20 mouse cellular contexts compared by ENCODE assay signal in genomic region chr2:10395143-10395542, GRCm38 (mm10). TPM values are rescaled to one million over a fixed set of nuclear protein-coding genes. Genes with fewer than 3 reads are reported as not detected.
DNase-seq lines count a peak whose midpoint lies in the region; ATAC-seq and TF ChIP-seq lines count a peak whose summit lies in the region.
"Had no signal": no experiment of that assay in that cellular context is flagged by ENCODE, and none has a peak within 500 bp of the region (broad histone marks: within the 10 kb centered on the region; RNA-seq: fewer than 3 reads in every experiment).

No protein-coding gene starts in this region.

- no peak overlapping the region for H3K4me3 ChIP-seq in forebrain, postnatal 0 days (ENCODE audit: low read depth, low read length)
- H3K4me3 ChIP-seq in forebrain, embryonic 15.5 days, result no peak overlapping the region
- H3K4me3 ChIP-seq: forebrain, embryonic 13.5 days; gastrocnemius, adult 2 months; hindbrain, embryonic 15.5 days; midbrain, embryonic 12.5 days had no signal

- peak; percentile 40; the same call in 1 of the 2 replicates for ATAC-seq in forebrain, postnatal 0 days
- no peak for ATAC-seq in forebrain, embryonic 15.5 days (replicated peaks)
- ATAC-seq: activated CD4-positive, CD25-positive, alpha-beta regulatory T cell, adult 4 months; forebrain, embryonic 13.5 days; lung, postnatal 0 days had no signal

- H3K27me3 ChIP-seq in forebrain, postnatal 0 days (ENCODE audit: insufficient read depth, low read length), result no peaks in the 10 kb centered on the region
- H3K27me3 ChIP-seq in forebrain, embryonic 15.5 days, result no peaks in the 10 kb centered on the region
- H3K27me3 ChIP-seq: forebrain, embryonic 13.5 days; hindbrain, embryonic 15.5 days had no signal

- no peak overlapping the region for H3K27ac ChIP-seq in forebrain, postnatal 0 days (ENCODE audit: low read depth, low read length)
- no peak overlapping the region for H3K27ac ChIP-seq in forebrain, embryonic 15.5 days (replicated peaks)
- H3K27ac ChIP-seq: forebrain, embryonic 13.5 days; gastrocnemius, adult 2 months; hindbrain, embryonic 15.5 days; kidney, postnatal 0 days; midbrain, embryonic 12.5 days had no signal

- no peaks in the 10 kb centered on the region for H3K9me3 ChIP-seq in forebrain, postnatal 0 days (ENCODE audit: low read length)
- no peaks in the 10 kb centered on the region for H3K9me3 ChIP-seq in forebrain, embryonic 15.5 days
- H3K9me3 ChIP-seq: forebrain, embryonic 13.5 days; hindbrain, embryonic 15.5 days; midbrain, embryonic 12.5 days had no signal

- TF ChIP-seq CTCF in forebrain, postnatal 0 days (IDR thresholded peaks at IDR 0.05; ENCODE audit: low read depth), result no peak

- intact Hi-C loops in left cerebral cortex, postnatal 25 days (cut with DNase I), result no loop called here

- WGBS in forebrain, postnatal 0 days, result 94% methylated on average over 11 of the region's 11 CpGs
- WGBS in forebrain, embryonic 15.5 days, result 91% methylated on average over 11 of the region's 11 CpGs

- H3K36me3 ChIP-seq in forebrain, postnatal 0 days (ENCODE audit: insufficient read depth), result no peaks in the 10 kb centered on the region
- no peaks in the 10 kb centered on the region for H3K36me3 ChIP-seq in forebrain, embryonic 15.5 days
- H3K36me3 ChIP-seq: hindbrain, embryonic 15.5 days; midbrain, embryonic 12.5 days had no signal

- H3K4me1 ChIP-seq in forebrain, postnatal 0 days (ENCODE audit: insufficient read depth), result no peaks in the 10 kb centered on the region
- no peaks in the 10 kb centered on the region for H3K4me1 ChIP-seq in forebrain, embryonic 15.5 days
- H3K4me1 ChIP-seq: forebrain, embryonic 13.5 days; hindbrain, embryonic 15.5 days had no signal

- no peak overlapping the region for H3K4me2 ChIP-seq in forebrain, postnatal 0 days (ENCODE audit: low read depth)
- H3K4me2 ChIP-seq in forebrain, embryonic 15.5 days (replicated peaks), result no peak overlapping the region
- H3K4me2 ChIP-seq: forebrain, embryonic 13.5 days; hindbrain, embryonic 15.5 days; midbrain, embryonic 12.5 days had no signal

- no peak for DNase-seq in forebrain, postnatal 0 days
- DNase-seq in frontal cortex, adult 2 months (ENCODE audit: extremely low spot score in 1 of 2, low spot score in 1 of 2), result peak; percentile 51 to 78
- DNase-seq in left cerebral cortex, postnatal 25 days (ENCODE audit: low spot score in 2 of 2), result peak; percentile 49 to 91
- peak; percentile 64 to 70 for DNase-seq in right cerebral cortex, postnatal 36 days (ENCODE audit: low spot score in 2 of 2)
- no peak for DNase-seq in retina, postnatal 1 day
- DNase-seq in adrenal gland, postnatal 4 days (ENCODE audit: low spot score in 2 of 2), result no peak
- DNase-seq: adrenal gland, adult 8-10 months; cerebellum, adult 9-10 months; gastrocnemius, adult 2 months; heart, postnatal 36 days; kidney, adult 2 months; spleen, adult 18-20 months; thymus, postnatal 36 days had no signal

- H3K9ac ChIP-seq in forebrain, postnatal 0 days, result no peak overlapping the region
- H3K9ac ChIP-seq in forebrain, embryonic 15.5 days (replicated peaks), result no peak overlapping the region
- H3K9ac ChIP-seq: forebrain, embryonic 13.5 days; hindbrain, embryonic 15.5 days; midbrain, embryonic 12.5 days had no signal

RNA-seq across cellular contexts. Expression of gene Sfmbt2, which starts 24.8 kb away (rescaled TPM):
- total RNA-seq in forebrain, postnatal 0 days (2014; rRNA removed), result 4.4 and 6.4 TPM in 2 replicates
- polyA plus RNA-seq in forebrain, postnatal 0 days (2015; fragmentation: Nextera tagmentation; extraction: Ambion mirVana), result 1.6 and 2.2 TPM in 2 replicates
- 2.1 and 2.4 TPM in 2 replicates for polyA plus RNA-seq in forebrain, embryonic 15.5 days (2015; fragmentation: Nextera tagmentation; extraction: Ambion mirVana)
- 2.1 and 2.3 TPM in 2 replicates for polyA plus RNA-seq in frontal cortex, adult 2 months (2012; rRNA removed)
- 1 to 10 TPM; 4.0 to 5.3 TPM for total RNA-seq in left cerebral cortex, postnatal 25 days (2021)
- 1 to 10 TPM; 2.3 to 2.9 TPM for total RNA-seq in adrenal gland, postnatal 4 days (2021)

Comparison
In these comparisons a context has a peak if more than half of its experiments do, and no peak if none do; other contexts are left out.
1. DNase-seq: peak in frontal cortex, adult 2 months (2 of 2), left cerebral cortex, postnatal 25 days (2 of 2) and right cerebral cortex, postnatal 36 days (2 of 2); none in forebrain, postnatal 0 days (single experiment), retina, postnatal 1 day (single experiment) and adrenal gland, postnatal 4 days (0 of 2).